Mouse (Mus musculus) liver, embryonic 12.5 days (tissue): Measurements from ENCODE around the gene Nxpe4. TPM values are rescaled to one million over a fixed set of nuclear protein-coding genes. Genes with fewer than 3 reads are reported as not detected.

Experiments used
- ATAC-seq: fragments of 200-750 bp; cut with Nextera tagmentation; 2 replicates; pipeline ENCODE4 v1.8.0; 2017; ENCODE audit warnings: moderate number of reproducible peaks, mild to moderate bottlenecking, moderate library complexity
- H3K27ac ChIP-seq: fragments of 300-500 bp; sonication (generic); 2 replicates; pipeline ENCODE4 v1.5.1; 2016; ENCODE audit warnings: mild to moderate bottlenecking
- H3K27me3 ChIP-seq: fragments of 300-500 bp; sonication (generic); replicated peaks from 2 replicates; pipeline ENCODE4 v1.6.1; 2016; ENCODE audit warnings: mild to moderate bottlenecking, moderate library complexity
- H3K36me3 ChIP-seq: fragments of 300-500 bp; sonication (generic); 2 replicates; pipeline ENCODE4 v1.6.1; 2016; ENCODE audit warnings: mild to moderate bottlenecking, moderate library complexity
- H3K4me1 ChIP-seq: fragments of 300-500 bp; sonication (generic); 2 replicates; pipeline ENCODE4 v1.6.1; 2016
- H3K4me2 ChIP-seq: fragments of 300-500 bp; sonication (generic); 2 replicates; pipeline ENCODE4 v1.6.1; 2016; ENCODE audit warnings: mild to moderate bottlenecking, moderate library complexity
- H3K4me3 ChIP-seq: fragments of 300-500 bp; sonication (generic); 2 replicates; pipeline ENCODE4 v1.5.1; 2016; ENCODE audit warnings: mild to moderate bottlenecking, moderate library complexity
- H3K9ac ChIP-seq: fragments of 300-500 bp; sonication (generic); 2 replicates; pipeline ENCODE4 v1.6.1; 2016; ENCODE audit warnings: mild to moderate bottlenecking, moderate library complexity
- H3K9me3 ChIP-seq: fragments of 300-500 bp; sonication (generic); replicated peaks from 2 replicates; pipeline ENCODE4 v1.6.1; 2016; ENCODE audit warnings: mild to moderate bottlenecking, moderate library complexity
- WGBS: fragments of 180-500 bp; shearing (Covaris S2); methylation state at CpG from one replicate; pipeline ENCODE4 v1.1.7; 2016; ENCODE audit not compliant: insufficient replicate concordance; 5-methylcytosine and 5-hydroxymethylcytosine counted together
- polyA plus RNA-seq: library from polyadenylated mRNA; unstranded; fragments of >200 nt; fragmentation: Nextera tagmentation; extraction: Ambion mirVana; gene quantifications from 2 replicates; pipeline ENCODE4 v1.2.1, GENCODE M21; 2016

The Nxpe4 gene
- polyA plus RNA-seq, 1 experiment from 2014 or later = 7.8 TPM

DNA sequence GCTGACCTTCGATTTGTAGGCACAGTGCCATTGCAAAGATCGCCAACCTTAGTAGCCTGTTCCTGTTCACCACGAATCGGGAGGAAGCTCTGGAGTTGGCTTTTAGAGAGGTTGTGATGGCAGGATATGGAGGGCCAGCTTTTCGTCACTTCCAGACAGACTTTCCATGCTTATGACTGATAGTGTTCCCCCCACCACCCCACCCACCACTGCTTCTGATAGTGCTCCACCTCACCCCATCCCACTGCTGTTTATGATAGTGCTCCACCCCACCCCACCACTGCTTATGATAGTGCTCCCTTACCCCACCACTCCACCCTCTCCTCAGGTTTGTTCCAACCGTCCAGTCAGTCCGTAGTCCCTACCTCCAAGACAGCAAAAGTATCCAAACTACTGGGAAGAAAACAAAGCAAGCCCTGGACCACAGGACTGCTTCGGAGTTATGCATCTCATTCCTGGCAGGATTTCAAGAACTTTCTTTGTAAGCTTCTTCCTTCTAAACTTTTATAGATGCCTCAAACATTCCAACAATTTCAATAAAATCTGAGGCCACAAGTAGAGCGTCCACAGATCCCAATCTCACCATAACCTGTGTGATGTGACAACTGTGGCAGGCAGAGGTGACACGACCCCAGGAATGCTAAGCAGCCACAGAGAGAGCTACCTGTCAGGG, 179.0 kb downstream of the Nxpe4 start:
- Histone ChIP-seq H3K4me2 (peak overlapping the region; percentile 78), H3K4me1 (peaks cover 40% of the 10 kb centered on the region), H3K9me3 (no peaks in the 10 kb centered on the region), H3K4me3 (peak overlapping the region; percentile 81), H3K27ac (peak overlapping the region; percentile 97), H3K27me3 (no peaks in the 10 kb centered on the region), H3K36me3 (peaks cover 35% of the 10 kb centered on the region), H3K9ac (peak overlapping the region; percentile 95)
- ATAC-seq = peak; percentile 97
- WGBS = 32% methylated on average over 10 of the region's 10 CpGs

DNA sequence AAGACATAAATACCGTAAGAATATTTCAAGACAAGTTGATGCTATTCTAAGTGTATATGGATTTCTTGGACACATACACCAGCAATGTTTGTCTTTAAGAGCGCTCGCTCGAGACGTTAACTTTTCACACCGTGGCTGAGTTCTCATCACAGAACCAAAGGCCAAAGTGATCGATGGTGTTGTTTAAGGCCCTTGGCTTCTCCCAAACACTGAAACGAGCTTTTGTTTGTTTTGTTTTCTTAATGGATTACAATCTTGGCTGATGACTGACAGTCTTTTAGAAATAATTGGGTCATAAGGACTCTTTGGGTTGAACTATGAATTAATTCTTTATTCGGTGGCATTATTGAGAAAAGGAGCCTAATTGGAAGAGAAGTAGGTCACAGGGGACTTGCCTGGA, 183.6 kb downstream of the Nxpe4 start:
- no peak overlapping the region for H3K4me3 ChIP-seq
- no peaks in the 10 kb centered on the region for H3K36me3 ChIP-seq
- no peak for ATAC-seq
- no peak overlapping the region for H3K27ac ChIP-seq
- 79% methylated on average over 9 of the region's 9 CpGs for WGBS
- no peaks in the 10 kb centered on the region for H3K27me3 ChIP-seq
- H3K4me2 ChIP-seq = no peak overlapping the region
- H3K9ac ChIP-seq = no peak overlapping the region
- H3K9me3 ChIP-seq = no peaks in the 10 kb centered on the region
- H3K4me1 ChIP-seq = peaks cover 22% of the 10 kb centered on the region

DNA sequence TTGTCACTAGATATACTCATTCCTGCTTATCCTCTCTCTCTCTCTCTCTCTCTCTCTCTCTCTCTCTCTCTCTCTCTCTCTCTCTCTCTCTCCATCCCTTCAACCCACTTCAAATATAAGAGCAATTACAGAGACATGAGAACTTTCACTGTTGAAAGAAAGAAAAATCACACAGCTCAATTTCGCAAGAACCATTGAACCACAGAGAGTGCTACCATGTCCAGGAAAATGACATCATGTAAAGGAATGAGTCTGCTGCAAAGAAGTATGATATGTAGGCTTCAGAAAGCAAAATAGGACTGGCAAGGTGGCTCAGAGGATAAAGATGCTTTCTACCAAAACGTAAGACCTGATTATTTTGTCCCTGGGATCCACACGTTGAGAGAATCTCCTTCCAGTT, 184.0 kb downstream of the Nxpe4 start:
- H3K4me2 ChIP-seq = no peak overlapping the region

DNA sequence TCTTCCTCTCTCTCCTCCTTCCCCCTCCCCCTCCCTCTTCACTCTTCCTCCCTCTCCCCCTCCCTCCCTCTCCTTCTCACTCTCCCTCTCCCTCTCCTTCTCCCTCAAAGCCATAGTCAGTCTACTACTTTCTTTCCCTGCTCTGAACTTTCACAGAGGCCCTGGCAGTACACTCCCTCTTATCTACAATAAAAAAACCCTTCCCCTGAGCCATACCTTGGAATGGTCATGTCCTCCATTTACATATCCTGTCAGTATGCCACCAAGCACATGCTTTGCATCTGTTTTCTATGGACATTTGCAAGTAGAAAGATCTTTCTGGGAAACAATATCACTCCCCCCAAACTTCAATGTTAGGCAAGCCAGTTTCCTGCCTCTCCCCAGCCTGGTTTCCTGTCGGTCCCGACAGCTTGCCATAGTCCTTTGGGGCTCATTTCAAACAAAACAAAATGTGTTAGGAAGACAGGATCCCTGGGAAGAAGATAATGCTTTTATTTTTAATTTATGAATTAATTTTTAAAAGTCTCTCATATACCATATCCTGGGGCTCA, 191.4 kb downstream of the Nxpe4 start, which contains the start of gene Nxpe2:
Gene Nxpe2, minus strand, starts transcription at position 307 of the 551 bp plus-strand sequence.
- peaks cover 56% of the 10 kb centered on the region for H3K4me1 ChIP-seq
- peak within 1 kb of the TSS; percentile 76 for H3K27ac ChIP-seq
- peak; percentile 57; the same call in 1 of the 2 replicates for ATAC-seq
- no peaks in the 10 kb centered on the region for H3K27me3 ChIP-seq
- peak within 1 kb of the TSS; percentile 20 for H3K4me2 ChIP-seq
- H3K4me3 ChIP-seq = no peak within 1 kb of the TSS
- H3K9ac ChIP-seq = peak within 1 kb of the TSS; percentile 61; the same call in 1 of the 2 replicates
- H3K36me3 ChIP-seq = no peaks in the 10 kb centered on the region
- no peaks in the 10 kb centered on the region for H3K9me3 ChIP-seq
- WGBS = 27% methylated on average over 2 of the region's 2 CpGs

More for the DNA sequence above, 184.0 kb downstream of the Nxpe4 start:
- H3K4me3 ChIP-seq = no peak overlapping the region
- H3K27me3 ChIP-seq = no peaks in the 10 kb centered on the region
- ATAC-seq = no peak
- H3K27ac ChIP-seq = no peak overlapping the region
- WGBS = 76% methylated on average over 3 of the region's 3 CpGs
- no peaks in the 10 kb centered on the region for H3K9me3 ChIP-seq
- peaks cover 21% of the 10 kb centered on the region for H3K4me1 ChIP-seq
- no peak overlapping the region for H3K9ac ChIP-seq
- H3K36me3 ChIP-seq = no peaks in the 10 kb centered on the region

DNA sequence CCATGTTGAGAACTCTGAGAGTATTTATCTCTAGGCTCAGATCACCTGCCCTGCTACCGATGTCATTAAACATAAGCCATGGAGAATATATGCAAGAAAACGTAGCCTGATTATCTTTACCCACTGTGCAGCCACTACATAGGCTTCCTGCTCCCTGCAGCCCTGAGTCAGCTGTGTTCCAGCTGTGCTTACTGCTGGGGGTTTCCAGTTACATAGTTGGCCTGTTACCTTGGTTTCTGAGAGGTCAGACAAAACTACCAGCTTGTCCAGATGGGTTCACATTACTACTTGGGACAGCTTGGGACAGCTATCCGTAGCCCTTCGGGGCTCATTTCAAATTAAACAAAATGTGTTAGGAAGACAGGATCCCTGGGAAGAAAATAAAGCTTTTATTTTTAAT, 192.3 kb downstream of the Nxpe4 start:
- peak overlapping the region; percentile 9; the same call in 1 of the 2 replicates for H3K4me2 ChIP-seq
- peak overlapping the region; percentile 76 for H3K27ac ChIP-seq
- no peaks in the 10 kb centered on the region for H3K9me3 ChIP-seq
- no peak for ATAC-seq
- WGBS = 63% methylated on average over 4 of the region's 4 CpGs
- no peaks in the 10 kb centered on the region for H3K27me3 ChIP-seq
- H3K9ac ChIP-seq = peak overlapping the region; percentile 61; the same call in 1 of the 2 replicates
- H3K4me1 ChIP-seq = peaks cover 65% of the 10 kb centered on the region
- no peaks in the 10 kb centered on the region for H3K36me3 ChIP-seq
- no peak overlapping the region for H3K4me3 ChIP-seq

DNA sequence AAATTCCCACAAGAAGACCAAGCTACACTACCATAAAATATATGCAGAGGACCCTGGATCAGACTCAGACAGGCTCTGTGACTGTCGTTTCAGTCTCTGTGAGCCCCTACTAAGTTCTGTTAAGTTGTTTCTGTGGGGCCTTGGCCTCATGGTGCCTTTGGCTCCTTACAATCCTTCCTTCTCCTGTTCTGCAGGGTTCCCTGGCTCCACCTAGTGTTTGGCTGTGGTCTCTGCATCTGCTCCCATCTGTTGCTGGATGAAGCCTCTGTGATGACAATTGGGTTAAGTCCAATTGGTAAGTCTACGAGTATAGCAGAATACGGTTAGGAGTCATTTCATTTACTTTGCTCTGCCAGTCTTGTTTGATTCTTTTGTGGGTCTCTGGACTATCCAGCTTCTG, 193.0 kb downstream of the Nxpe4 start:
- H3K9ac ChIP-seq = peak overlapping the region; percentile 61
- no peaks in the 10 kb centered on the region for H3K27me3 ChIP-seq
- no peaks in the 10 kb centered on the region for H3K9me3 ChIP-seq
- H3K4me1 ChIP-seq = peaks cover 71% of the 10 kb centered on the region
- peak; percentile 62 for ATAC-seq
- no peaks in the 10 kb centered on the region for H3K36me3 ChIP-seq
- H3K4me3 ChIP-seq = no peak overlapping the region
- H3K4me2 ChIP-seq = peak overlapping the region; percentile 9; the same call in 1 of the 2 replicates
- H3K27ac ChIP-seq = peak overlapping the region; percentile 76
- WGBS = 28% methylated on average over 3 of the region's 3 CpGs

DNA sequence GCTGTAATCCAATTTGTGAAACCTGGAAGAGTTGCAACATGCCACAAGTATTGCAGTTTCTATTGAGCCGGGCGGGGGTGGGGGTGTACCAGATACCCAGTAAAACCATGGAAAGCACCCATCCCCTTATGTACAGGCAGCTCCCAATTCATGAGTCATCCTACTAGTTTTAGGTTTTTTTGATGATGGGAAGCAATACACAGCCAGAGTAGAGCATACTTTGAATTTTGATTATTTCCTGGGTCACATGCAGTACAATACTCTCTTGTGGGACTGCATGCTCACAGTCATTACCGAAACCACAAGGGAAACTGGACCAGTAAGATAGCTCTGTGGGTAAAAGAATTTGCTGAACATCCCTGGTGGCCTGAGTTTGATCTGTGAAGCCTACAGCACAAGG, 195.3 kb downstream of the Nxpe4 start:
- WGBS = 45% methylated on average over 3 of the region's 3 CpGs
- H3K4me1 ChIP-seq = peaks cover 91% of the 10 kb centered on the region
- H3K36me3 ChIP-seq = no peaks in the 10 kb centered on the region
- H3K9ac ChIP-seq = peak overlapping the region; percentile 52; the same call in 1 of the 2 replicates
- ATAC-seq = no peak
- H3K9me3 ChIP-seq = no peaks in the 10 kb centered on the region
- H3K4me2 ChIP-seq = no peak overlapping the region
- no peaks in the 10 kb centered on the region for H3K27me3 ChIP-seq
- H3K27ac ChIP-seq = peak overlapping the region; percentile 99
- H3K4me3 ChIP-seq = no peak overlapping the region

DNA sequence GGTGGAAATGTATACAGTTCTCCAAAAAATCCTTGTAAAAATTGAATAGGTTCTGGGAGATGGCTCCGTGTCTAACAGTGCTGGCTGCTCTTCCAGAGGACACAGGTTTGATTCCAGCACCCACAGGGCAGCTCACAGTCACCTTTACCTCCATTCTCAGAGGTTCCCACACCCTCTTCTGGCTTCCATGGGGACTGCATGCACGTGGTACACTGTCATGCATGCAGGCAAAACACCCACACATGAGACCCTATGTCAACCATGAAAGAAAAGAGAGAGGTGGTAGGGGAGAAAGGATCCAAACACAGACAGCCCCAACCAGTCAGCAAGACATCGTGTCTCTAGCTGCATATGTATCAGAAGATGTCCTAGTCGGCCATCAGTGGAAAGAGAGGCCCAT, 199.0 kb downstream of the Nxpe4 start:
- peak overlapping the region; percentile 99 for H3K27ac ChIP-seq
- WGBS = 69% methylated on average over 4 of the region's 4 CpGs

DNA sequence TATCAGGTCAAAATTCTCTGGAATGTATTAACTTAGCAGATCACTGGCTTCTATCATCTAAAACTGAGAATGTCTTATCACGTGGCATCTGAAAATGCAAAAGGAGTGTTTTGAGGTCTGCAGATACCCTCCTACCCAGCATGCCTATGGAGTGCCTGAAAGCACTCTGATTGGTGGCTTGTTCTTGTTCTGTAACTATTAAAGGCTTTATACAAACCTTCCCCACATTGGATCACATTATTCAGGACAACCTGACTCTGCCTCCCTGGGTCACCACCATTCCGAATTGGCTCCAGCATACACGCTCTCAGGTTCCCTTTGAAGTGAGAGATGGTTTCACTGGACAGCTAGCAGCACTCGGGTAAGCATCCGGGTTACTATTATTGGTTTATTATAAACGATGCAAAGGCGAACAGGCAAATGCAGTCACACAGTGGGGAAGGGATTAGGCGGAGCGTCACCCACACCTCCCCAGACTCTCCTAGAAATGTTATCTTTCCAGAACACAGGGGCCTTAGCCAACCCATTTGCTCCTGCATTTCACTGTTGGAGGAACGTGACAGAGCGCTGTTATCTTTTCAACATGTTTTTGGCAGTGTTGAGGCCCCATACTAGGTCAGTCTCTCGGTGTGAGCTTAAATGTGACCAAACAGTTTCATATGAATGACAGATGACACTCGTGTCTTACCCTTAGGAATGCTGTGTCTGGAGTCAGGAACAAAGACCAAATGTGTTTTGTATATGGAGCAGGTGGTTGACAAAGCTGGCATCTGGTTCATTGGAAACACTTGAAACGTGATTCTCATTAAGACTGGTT, 200.2 kb downstream of the Nxpe4 start:
- WGBS = 24% methylated on average over 14 of the region's 14 CpGs
- no peaks in the 10 kb centered on the region for H3K9me3 ChIP-seq
- peaks cover 88% of the 10 kb centered on the region for H3K4me1 ChIP-seq
- H3K36me3 ChIP-seq = no peaks in the 10 kb centered on the region
- peak overlapping the region; percentile 70 for H3K4me2 ChIP-seq
- H3K4me3 ChIP-seq = peak overlapping the region; percentile 43
- peak overlapping the region; percentile 99 for H3K27ac ChIP-seq
- H3K27me3 ChIP-seq = no peaks in the 10 kb centered on the region
- peak; percentile 98 for ATAC-seq
- peak overlapping the region; percentile 75 for H3K9ac ChIP-seq

More for the DNA sequence above, 199.0 kb downstream of the Nxpe4 start:
- Histone ChIP-seq H3K36me3 (no peaks in the 10 kb centered on the region), H3K4me1 (peaks cover 89% of the 10 kb centered on the region), H3K9ac (peak overlapping the region; percentile 75; the same call in 1 of the 2 replicates), H3K9me3 (no peaks in the 10 kb centered on the region), H3K4me3 (no peak overlapping the region), H3K4me2 (no peak overlapping the region; the same call in 1 of the 2 replicates), H3K27me3 (no peaks in the 10 kb centered on the region)
- no peak for ATAC-seq

DNA sequence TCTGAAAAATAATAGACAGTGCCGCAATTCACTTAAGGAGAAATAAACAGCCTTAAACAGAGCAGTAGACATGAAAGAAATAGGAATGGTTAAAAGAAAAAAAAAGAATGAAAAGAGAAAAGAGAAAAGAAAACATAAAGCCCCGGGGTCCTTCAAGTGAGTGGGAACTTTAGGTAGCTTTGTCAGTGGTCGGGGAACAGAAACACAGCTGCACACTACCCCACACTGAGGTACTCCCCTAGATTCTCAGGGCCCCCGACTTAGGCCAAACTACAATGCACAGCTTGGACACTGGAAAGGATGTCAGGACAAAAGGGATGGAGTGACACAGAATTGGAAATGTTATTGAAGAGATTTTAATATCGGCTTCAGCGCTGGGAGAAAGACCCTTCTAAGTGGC, 200.9 kb downstream of the Nxpe4 start:
- peak overlapping the region; percentile 99 for H3K27ac ChIP-seq
- peaks cover 81% of the 10 kb centered on the region for H3K4me1 ChIP-seq
- no peak for ATAC-seq
- H3K9ac ChIP-seq = peak overlapping the region; percentile 75
- H3K4me2 ChIP-seq = peak overlapping the region; percentile 70
- H3K36me3 ChIP-seq = no peaks in the 10 kb centered on the region
- 70% methylated on average over 6 of the region's 6 CpGs for WGBS
- H3K9me3 ChIP-seq = no peaks in the 10 kb centered on the region
- H3K4me3 ChIP-seq = peak overlapping the region; percentile 43
- H3K27me3 ChIP-seq = no peaks in the 10 kb centered on the region

DNA sequence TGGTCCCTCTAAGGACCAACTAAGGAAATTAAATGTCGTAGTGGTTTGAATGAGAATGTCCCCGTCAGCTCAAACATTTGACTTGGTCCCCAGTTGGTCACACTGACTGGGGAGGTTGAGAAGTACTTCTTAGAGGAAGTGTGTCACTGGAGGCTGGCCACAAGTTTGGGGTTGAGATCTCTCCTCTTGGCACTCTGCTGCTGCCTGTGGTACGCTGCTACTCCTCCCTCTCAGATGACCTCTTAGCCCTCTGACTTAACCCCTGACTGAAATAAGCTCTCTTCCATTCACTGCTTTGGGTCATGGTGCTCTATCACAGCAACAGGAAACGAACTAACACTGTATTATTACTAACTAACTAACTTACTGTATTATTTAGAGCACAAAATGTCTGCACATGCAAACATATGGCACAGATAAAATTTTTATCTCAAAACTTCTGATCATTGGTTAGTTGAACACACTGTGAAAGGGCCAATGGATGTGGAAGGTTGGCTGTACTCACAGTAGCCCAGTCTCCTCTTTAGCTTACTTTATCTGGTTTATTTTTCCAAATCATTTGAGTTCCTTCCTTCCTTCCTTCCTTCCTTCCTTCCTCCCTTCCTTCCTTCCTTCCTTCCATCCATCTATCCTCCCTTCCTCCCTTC, 211.5 kb downstream of the Nxpe4 start:
- Histone ChIP-seq H3K4me2 (peak overlapping the region; percentile 16), H3K27me3 (no peaks in the 10 kb centered on the region), H3K4me1 (peaks cover 30% of the 10 kb centered on the region), H3K4me3 (no peak overlapping the region), H3K9me3 (no peaks in the 10 kb centered on the region), H3K27ac (peak overlapping the region; percentile 84), H3K36me3 (peaks cover 10% of the 10 kb centered on the region), H3K9ac (0 out of 2 replicates have a peak overlapping the region, but pooled peaks have one; percentile 35)
- peak; percentile 89 for ATAC-seq
- WGBS = 53% methylated on average over 4 of the region's 4 CpGs
